Mouse (Mus musculus): ENCODE measurements around the gene Odf3l1.

The Odf3l1 gene

GRCm38 (mm10) chr9:56864216-56864729 is at the start of gene Odf3l1:
Gene Odf3l1 (minus strand): TSS chr9:56864679.
- ChIA-PET CTCF (interaction anchor here in 3 of 4 experiments (0.5 to 1.1 kb wide), 3 partner anchors 21 to 86 kb away, joined by 3 to 5 read pairs (median 4); partner anchors contain the start of gene Snupn (in 1 of the 3)), POLR2A (no interaction called here)

GRCm38 (mm10) chr9:56913991-56914390 is 49.5 kb upstream of the Odf3l1 start:
- CTCF ChIA-PET = interaction anchor here in 2 of 4 experiments (0.9 to 1.6 kb wide), 4 partner anchors 12 to 24 kb away, joined by 3 to 7 read pairs (median 4); partner anchors contain the start of gene Snx33 (in 2 of the 2)
- POLR2A ChIA-PET = interaction anchor here in 1 of 4 experiments (1.0 to 1.9 kb wide), 4 partner anchors 11 to 23 kb away, joined by 4 to 9 read pairs (median 5); partner anchors contain the start of genes Imp3 and Snx33

DNA sequence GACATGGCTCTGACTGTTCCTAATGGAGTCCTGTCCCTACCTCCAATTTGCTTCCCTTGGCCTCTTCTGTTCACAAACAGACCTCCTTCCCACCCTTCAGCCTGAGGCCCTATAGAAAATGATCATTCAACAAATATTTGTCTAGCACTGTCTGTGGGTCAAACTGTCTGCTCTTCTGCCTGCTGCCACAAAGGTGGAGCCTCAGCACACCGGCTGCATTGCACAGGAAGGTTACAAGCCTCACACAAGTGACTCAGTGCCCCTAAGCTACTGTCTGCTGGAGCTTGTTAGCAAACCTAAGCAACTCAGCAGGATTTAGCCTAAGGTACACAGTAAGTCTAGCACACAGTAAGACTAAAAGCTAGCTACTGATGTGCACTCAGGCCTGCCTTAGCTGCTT is 46.5 kb upstream of the Odf3l1 start:
- ChIA-PET CTCF (interaction anchor here in 3 of 4 experiments (0.7 to 6.1 kb wide), 6 partner anchors 17 to 306 kb away, joined by 3 to 22 read pairs (median 8); partner anchors contain the start of gene Snx33 (in 1 of the 3)), POLR2A (interaction anchor here in 3 of 4 experiments (0.5 to 2.9 kb wide), 11 partner anchors 11 to 166 kb away, joined by 3 to 19 read pairs (median 6); partner anchors contain the start of genes Snupn (in 2 of the 3), Snx33 (in 2 of the 3) and Imp3 (in 1 of the 3))

- POLR2A ChIA-PET = interaction anchor here (0.8 to 2.9 kb wide), 29 partner anchors 9 to 843 kb away, joined by 3 to 19 read pairs (median 4); partner anchors contain the start of genes Snupn (in 3 of the 4), Snx33 (in 3 of the 4), Imp3 (in 1 of the 4) and Lingo1 (in 1 of the 4)
- CTCF ChIA-PET = interaction anchor here (0.5 to 6.1 kb wide), 11 partner anchors 14 to 1081 kb away, joined by 3 to 22 read pairs (median 6); partner anchors contain the start of genes Snx33 (in 3 of the 4) and 1700017B05Rik (in 1 of the 4)
Observed at GRCm38 (mm10) chr9:56909991-56910390, 45.5 kb upstream of the Odf3l1 start.

DNA sequence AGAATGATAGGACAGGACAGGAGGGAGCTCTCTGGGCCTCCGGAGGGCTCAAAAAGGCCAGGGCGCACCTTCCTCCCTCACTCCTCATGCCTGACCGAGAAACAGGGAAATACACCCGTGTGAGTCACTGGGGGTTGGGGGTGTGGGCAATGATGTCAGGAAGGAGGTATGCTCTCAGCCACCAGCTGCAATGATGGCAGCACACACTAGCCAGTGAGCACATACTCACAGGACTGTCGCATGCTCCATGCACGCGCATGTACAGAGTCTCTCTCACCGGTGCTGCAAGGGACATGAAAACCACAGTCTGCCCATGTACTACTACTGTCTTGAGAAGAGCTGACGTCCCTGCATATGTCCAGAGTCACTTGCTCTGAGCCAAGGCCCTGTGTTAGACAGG is 43.1 kb upstream of the Odf3l1 start:
- ChIA-PET POLR2A (interaction anchor here in 2 of 4 experiments (0.6 to 1.9 kb wide), 5 partner anchors 8 to 357 kb away, joined by 3 to 5 read pairs (median 3); partner anchors contain the start of gene Man2c1 (in 1 of the 2)), CTCF (interaction anchor here in 3 of 4 experiments (0.7 to 6.1 kb wide), 4 partner anchors 14 to 16 kb away, joined by 3 to 22 read pairs (median 6); no protein-coding TSS in a partner anchor)

GRCm38 (mm10) chr9:56903662-56904061 is 39.2 kb upstream of the Odf3l1 start:
- POLR2A ChIA-PET = no interaction called here

GRCm38 (mm10) chr9:56901187-56901586 is 36.7 kb upstream of the Odf3l1 start:
- ChIA-PET CTCF (interaction anchor here (0.5 to 1.9 kb wide), 9 partner anchors 10 to 798 kb away, joined by 3 to 8 read pairs (median 3); no protein-coding TSS in a partner anchor), POLR2A (interaction anchor here in 3 of 4 experiments (0.6 to 2.0 kb wide), 7 partner anchors 9 to 935 kb away, joined by 3 to 7 read pairs (median 4); partner anchors contain the start of genes Arid3b (in 1 of the 3) and Snx33 (in 1 of the 3))

More at GRCm38 (mm10) chr9:56903662-56904061, 39.2 kb upstream of the Odf3l1 start:
- CTCF ChIA-PET = interaction anchor here in 1 of 4 experiments (0.6 kb wide), 2 partner anchors 194 to 375 kb away, joined by 4 to 5 read pairs; no protein-coding TSS in a partner anchor

- ChIA-PET CTCF (interaction anchor here in 2 of 4 experiments (0.6 to 1.9 kb wide), 3 partner anchors 9 to 143 kb away, joined by 3 to 7 read pairs (median 3); no protein-coding TSS in a partner anchor), POLR2A (interaction anchor here in 2 of 4 experiments (1.4 to 2.0 kb wide), 3 partner anchors 10 to 15 kb away, joined by 4 to 7 read pairs (median 7); no protein-coding TSS in a partner anchor)
Observed at GRCm38 (mm10) chr9:56900571-56900970, 36.1 kb upstream of the Odf3l1 start.

DNA sequence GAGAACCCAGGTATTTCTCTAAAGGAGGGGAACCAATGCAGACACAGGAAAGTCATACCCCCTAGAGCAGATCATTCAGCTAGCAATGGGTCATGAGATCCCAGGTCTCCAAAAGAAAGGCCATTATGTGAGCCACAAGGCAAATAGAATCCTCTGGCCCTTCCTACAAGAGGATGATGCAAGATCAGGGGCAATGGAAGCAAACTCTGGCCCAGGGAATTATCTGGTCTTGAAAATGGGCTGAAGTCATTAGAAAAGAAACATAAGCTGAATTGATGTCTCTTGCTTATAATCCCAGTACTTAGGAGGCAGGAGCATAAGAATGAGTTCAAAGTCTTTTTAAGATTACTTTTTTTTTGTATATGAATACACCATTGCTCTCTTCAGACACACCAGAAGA is 35.6 kb upstream of the Odf3l1 start:
- POLR2A ChIA-PET = interaction anchor here in 2 of 4 experiments (1.4 to 2.0 kb wide), 3 partner anchors 10 to 15 kb away, joined by 4 to 7 read pairs (median 7); no protein-coding TSS in a partner anchor

DNA sequence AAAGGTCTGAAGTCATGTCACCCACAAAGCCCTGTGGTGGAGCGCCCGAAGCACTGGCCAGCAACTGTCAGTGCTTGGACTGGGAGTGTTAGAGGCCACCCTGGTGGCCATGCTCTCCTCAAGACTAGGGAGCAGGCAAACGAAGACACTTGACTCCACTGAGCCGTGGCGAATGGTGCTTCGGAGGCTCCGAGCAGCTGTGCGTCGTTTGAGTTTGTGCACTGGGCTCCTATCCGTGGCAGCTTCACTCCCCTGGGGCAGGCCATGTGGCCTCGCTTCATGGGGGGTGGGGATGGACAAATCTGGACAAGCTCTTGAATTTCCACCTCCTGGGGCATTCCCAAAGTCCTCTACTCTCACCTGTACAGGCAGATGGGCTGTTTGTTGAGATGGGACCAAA is 34.9 kb upstream of the Odf3l1 start:
- POLR2A ChIA-PET = interaction anchor here in 1 of 4 experiments (0.7 to 2.0 kb wide), 2 partner anchors 9 to 11 kb away, joined by 3 to 7 read pairs; no protein-coding TSS in a partner anchor
- CTCF ChIA-PET = interaction anchor here in 2 of 4 experiments (0.6 to 1.2 kb wide), 3 partner anchors 8 to 232 kb away, joined by 3 to 4 read pairs (median 3); no protein-coding TSS in a partner anchor

More for the DNA sequence above, 35.6 kb upstream of the Odf3l1 start:
- CTCF ChIA-PET = interaction anchor here in 1 of 4 experiments (0.6 kb wide), 1 partner anchor 8 kb away, joined by 3 read pairs; no protein-coding TSS in a partner anchor

GRCm38 (mm10) chr9:56896779-56897178 is 32.3 kb upstream of the Odf3l1 start:
- ChIA-PET CTCF (interaction anchor here in 1 of 4 experiments (0.6 to 1.2 kb wide), 2 partner anchors 31 to 366 kb away, joined by 3 read pairs; no protein-coding TSS in a partner anchor), POLR2A (interaction anchor here (0.6 to 1.8 kb wide), 6 partner anchors 10 to 532 kb away, joined by 3 to 10 read pairs (median 5); partner anchors contain the start of gene Snupn (in 1 of the 4))

- ChIA-PET CTCF (interaction anchor here in 3 of 4 experiments (0.7 to 2.4 kb wide), 5 partner anchors 11 to 315 kb away, joined by 3 to 7 read pairs (median 6); partner anchors contain the start of genes Snupn (in 1 of the 3) and Snx33 (in 1 of the 3)), POLR2A (interaction anchor here in 3 of 4 experiments (0.6 to 1.1 kb wide), 4 partner anchors 46 to 178 kb away, joined by 3 to 9 read pairs (median 3); partner anchors contain the start of genes Sin3a (in 1 of the 3) and Snupn (in 1 of the 3))
Observed at GRCm38 (mm10) chr9:56894006-56894405, 29.5 kb upstream of the Odf3l1 start.

- ChIA-PET POLR2A (interaction anchor here in 3 of 4 experiments (1.0 to 1.5 kb wide), 6 partner anchors 46 to 310 kb away, joined by 3 to 9 read pairs (median 4); partner anchors contain the start of genes Snupn (in 2 of the 3), Man2c1 (in 1 of the 3) and Sin3a (in 1 of the 3)), CTCF (interaction anchor here in 3 of 4 experiments (0.7 to 3.1 kb wide), 6 partner anchors 12 to 316 kb away, joined by 3 to 20 read pairs (median 6); partner anchors contain the start of genes Man2c1 (in 2 of the 3) and Snupn (in 1 of the 3))
Observed at GRCm38 (mm10) chr9:56893313-56893712, 28.8 kb upstream of the Odf3l1 start.

GRCm38 (mm10) chr9:56892111-56892510 is 27.6 kb upstream of the Odf3l1 start:
- ChIA-PET POLR2A (interaction anchor here (0.5 to 1.9 kb wide), 18 partner anchors 11 to 597 kb away, joined by 3 to 8 read pairs (median 4); partner anchors contain the start of genes Snx33 (in 3 of the 4), Imp3 (in 2 of the 4), Man2c1 (in 2 of the 4) and Snupn (in 1 of the 4)), CTCF (interaction anchor here (0.5 to 3.5 kb wide), 82 partner anchors 8 to 874 kb away, joined by 3 to 22 read pairs (median 4); partner anchors contain the start of genes Snx33 (in 3 of the 4), Ptpn9 (in 2 of the 4), Snupn (in 2 of the 4) and 1700017B05Rik (in 1 of the 4))

DNA sequence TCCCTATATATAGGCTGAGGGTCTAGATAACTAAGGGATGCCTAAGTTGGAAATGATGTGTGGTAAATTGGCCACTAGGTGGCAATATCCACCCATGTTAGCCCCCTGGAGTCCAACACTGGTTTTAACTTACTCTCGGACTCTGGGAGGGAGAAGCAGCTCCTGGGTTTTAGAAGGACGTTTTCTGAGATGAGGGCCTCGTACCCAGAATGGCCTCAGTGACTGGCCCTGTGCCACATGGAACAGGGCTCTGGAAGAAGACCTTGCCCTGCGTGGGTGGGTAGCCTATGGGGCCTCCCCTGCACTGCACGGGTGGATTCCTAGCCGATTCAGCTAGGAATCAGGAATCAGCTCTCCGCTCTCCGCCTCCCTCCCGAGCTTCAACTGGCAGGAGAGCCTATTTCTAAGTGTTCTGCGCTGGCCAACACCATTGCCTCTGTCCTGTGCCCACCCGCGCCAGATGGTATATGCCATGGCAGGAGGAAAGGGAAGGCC is 27.1 kb upstream of the Odf3l1 start:
- ChIA-PET POLR2A (interaction anchor here (0.5 to 1.9 kb wide), 20 partner anchors 11 to 762 kb away, joined by 3 to 8 read pairs (median 4); partner anchors contain the start of genes Snx33 (in 3 of the 4), Imp3 (in 2 of the 4), Man2c1 (in 1 of the 4) and Snupn (in 1 of the 4)), CTCF (interaction anchor here (0.5 to 3.5 kb wide), 100 partner anchors 8 to 874 kb away, joined by 3 to 22 read pairs (median 4); partner anchors contain the start of genes Snx33 (in 3 of the 4), Man2c1 (in 2 of the 4), Ptpn9 (in 2 of the 4) and Snupn (in 2 of the 4))

GRCm38 (mm10) chr9:56890522-56891250 is 26.2 kb upstream of the Odf3l1 start:
- CTCF ChIA-PET = interaction anchor here (0.6 to 3.5 kb wide), 101 partner anchors 9 to 1461 kb away, joined by 3 to 27 read pairs (median 4); partner anchors contain the start of genes Lingo1 (in 2 of the 4), Man2c1 (in 2 of the 4), Ptpn9 (in 2 of the 4) and Snupn (in 2 of the 4)
- POLR2A ChIA-PET = interaction anchor here (0.5 to 1.9 kb wide), 22 partner anchors 10 to 763 kb away, joined by 3 to 8 read pairs (median 4); partner anchors contain the start of genes Snx33 (in 3 of the 4), Imp3 (in 2 of the 4), Man2c1 (in 1 of the 4) and Snupn (in 1 of the 4)

Measured in embryonic stem cell, embryonic (primary cell).